Mouse (Mus musculus) thymus, postnatal 14 days (tissue): ENCODE measurements at regions not wholly inside any gene's neighbourhood (a gene's known extent, or its start where the extent isn't known, plus 50 kb on each side); places are given as distances from the start of the nearest gene placed in this dataset.
"Not testable (repeated sequence)": the region's sequence is repeated elsewhere in the genome, so short reads cannot be mapped to it uniquely, and the experiment has no call there.

Experiments used
- DNase-seq: peaks from one replicate; pipeline ENCODE4 v3.0.0; 2021

GRCm38 (mm10) chr14:9492228-9492627 lies 826.2 kb upstream of the 4930452B06Rik start:
- no peak for DNase-seq

- DNase-seq: no peak
Observed at GRCm38 (mm10) chr14:9488585-9488984, 822.5 kb upstream of the 4930452B06Rik start.

DNA sequence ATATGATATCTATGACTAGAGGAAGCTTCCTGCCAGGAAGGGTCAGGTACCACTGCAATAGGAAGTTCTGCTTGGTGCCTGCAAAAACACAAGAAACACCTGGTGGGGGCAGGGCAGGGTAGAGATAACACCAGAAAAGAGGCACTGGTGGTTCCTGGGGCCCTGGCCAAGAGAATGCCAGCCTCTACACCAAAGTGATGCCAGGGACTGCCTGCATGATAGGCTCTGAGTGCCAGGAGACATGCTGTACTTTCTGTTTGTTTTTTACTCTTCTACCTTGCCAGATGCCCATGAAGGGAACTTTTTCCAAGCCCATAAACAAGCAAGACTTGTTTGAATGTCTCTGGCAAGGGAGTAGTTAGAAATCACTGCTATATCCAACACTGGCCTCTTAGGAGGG lies 812.9 kb upstream of the 4930452B06Rik start:
- DNase-seq: no peak

DNA sequence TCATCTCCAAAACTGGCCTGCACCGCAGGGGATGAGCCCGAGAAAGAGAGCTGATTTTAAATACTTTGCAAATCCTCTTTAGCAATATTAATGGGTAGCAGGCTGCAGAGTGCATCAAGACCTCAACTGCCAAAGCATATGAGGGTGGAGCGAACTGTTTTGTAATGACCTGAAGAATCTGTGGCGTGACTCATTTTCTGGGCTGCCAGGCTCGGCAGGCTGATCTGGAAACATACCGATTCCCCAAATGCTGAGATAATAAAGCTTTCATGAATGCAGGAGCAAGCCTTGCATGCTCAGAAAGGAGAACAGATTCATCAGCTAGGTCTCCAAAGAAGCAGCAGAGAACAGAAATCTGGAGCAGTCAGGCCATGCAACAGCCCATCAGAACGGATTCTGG lies 809.1 kb upstream of the 4930452B06Rik start:
- no peak for DNase-seq

DNA sequence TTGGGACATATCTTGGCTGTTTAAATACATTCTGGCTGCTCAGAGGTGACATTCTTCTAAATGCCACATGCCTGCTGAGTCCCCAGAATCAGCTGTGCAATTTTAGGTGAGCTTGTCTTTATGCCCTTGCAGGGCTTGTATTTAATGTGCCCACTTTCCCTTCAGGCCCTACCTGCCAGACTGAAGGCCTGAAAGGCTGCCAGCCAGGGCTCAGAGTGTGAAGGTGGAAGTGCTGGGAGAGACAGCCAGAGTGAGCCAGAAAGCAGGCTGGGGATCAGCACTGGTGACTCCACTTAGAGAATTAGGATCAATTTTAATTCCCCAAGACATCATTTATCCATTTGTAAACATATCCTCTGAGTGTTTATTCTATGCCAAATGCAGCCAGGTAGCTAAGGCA lies 803.6 kb upstream of the 4930452B06Rik start:
- DNase-seq: no peak

DNA sequence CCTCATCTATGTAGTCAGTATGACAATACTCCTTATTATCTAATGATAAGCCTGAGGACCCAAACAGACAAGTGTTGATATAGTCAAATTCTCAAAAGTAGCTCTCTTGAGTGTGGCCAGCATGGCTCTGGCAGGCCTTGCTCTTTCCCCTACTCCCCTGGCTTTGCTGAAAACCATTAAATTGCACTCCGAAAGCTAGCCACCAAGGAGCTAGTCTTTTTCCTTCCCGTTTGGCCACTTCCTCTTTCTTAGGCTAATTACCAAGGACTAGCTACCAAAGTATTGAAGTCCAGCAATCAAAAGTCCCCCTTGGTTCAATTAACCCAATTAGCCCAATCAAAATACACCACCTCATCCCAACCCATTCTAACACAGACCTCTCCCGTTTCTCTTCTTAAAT lies 802.6 kb upstream of the 4930452B06Rik start:
- no peak for DNase-seq

GRCm38 (mm10) chr14:9467690-9468458 lies 801.8 kb upstream of the 4930452B06Rik start:
- DNase-seq: no peak

DNA sequence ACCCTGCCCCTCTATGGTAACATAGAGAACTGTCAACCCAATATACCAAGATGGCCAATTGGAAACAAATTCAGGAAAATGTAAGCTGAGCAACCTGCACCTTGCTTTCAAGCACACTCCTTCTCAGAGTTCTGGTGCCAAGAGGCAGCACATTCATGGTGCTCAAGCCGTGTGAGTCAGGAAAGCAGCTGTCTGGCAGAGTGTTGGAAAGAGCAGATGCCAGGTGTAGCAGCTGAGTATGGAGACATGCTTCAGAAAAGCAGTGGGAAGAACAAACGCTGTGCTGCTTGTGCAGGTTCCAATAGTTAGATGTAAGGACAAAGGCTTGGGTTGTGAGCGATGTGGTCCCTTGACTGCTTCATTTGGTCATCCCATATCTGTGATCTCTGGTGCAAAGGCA lies 794.0 kb upstream of the 4930452B06Rik start:
- no peak for DNase-seq

GRCm38 (mm10) chr14:9458856-9459255 lies 792.8 kb upstream of the 4930452B06Rik start:
- no peak for DNase-seq

DNA sequence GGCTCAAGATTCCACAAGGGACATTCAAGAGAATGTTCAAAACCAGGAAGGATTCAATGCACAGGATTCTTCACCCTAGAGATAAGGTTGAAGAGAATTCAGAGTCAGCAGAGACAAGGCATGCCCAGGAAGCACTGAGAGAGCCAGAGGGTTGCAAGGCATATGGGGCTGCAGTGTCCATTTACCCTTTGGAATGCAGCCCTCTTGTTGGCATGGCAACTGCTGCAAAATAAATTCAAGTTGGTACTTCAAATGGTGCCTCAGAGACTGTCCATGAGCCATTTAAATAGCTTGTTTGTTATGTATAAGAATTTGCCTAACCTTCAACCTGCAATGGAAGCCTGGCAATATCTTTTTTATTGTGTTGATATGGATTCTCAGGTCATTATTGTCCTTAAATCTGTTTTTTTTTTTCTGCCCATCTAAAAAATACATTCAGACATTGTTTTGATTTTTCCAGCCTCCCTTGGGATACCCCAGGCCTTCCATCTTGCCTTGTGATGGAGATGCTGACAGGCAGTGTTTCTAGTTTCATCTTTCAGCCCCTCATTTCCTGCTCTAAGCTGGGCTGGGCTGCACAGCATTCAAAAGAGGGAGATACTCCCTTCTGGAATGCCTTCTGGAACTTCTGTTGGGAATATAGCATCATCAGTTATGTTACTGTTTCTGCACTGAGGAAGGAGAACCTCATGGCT lies 791.9 kb upstream of the 4930452B06Rik start:
- no peak for DNase-seq

DNA sequence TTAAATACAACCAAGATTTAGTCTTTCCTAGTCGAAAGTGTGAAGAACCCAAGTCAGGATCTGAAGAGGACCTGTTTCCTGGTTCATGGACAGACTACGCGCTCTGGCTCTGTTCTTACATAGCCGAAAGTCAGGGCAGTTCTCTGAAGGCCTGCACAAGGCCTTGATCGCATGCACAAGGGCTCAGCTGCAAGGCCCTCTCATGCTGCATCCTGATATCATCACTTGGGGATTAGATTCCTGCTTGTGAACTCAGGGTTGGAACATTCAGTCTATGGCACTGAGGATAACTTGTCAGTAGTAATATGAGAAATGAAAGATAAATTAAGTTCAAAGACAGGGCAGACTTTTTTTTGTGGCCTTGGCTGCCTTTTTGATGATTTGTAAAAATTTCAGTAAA lies 789.9 kb upstream of the 4930452B06Rik start:
- no peak for DNase-seq

DNA sequence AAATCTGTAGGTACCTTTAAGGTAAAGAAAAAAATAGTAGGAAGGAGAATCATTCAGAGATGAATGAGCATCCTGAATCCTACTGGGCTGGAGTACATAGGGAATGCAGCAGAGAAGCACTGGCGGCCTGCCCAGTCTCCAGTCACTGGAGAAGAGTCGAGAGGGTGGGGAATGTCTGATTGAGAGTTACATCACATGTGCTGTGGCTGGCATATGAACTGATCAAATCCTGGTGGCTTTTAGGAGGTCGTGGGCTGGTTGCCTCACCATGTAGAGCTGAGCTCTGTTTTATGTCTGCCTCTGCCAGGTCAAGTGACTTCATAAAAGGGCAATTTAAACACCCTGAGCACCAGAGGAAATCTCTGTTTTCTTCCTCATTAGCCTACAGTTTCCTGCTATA lies 783.9 kb upstream of the 4930452B06Rik start:
- no peak for DNase-seq

DNA sequence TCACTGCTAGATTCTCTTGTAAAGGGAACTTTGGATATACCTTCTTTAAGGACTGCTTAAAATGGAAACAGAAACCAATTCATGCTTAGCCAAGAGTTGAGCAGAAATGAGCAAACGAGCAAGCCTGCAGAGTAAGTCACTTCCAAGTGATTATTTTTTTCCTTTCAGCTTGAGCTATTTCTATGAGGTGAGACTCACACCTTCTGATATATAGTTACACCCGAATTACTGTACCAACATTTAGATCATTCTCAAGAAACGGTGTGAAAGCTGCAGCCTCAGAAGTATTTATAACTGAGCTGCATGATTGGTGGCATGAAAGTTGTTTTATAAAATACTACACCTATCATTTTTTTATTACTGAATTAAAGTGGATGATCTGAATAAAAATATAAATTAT lies 771.9 kb upstream of the 4930452B06Rik start:
- DNase-seq: no peak

GRCm38 (mm10) chr14:9435136-9435535 lies 769.1 kb upstream of the 4930452B06Rik start:
- no peak for DNase-seq

DNA sequence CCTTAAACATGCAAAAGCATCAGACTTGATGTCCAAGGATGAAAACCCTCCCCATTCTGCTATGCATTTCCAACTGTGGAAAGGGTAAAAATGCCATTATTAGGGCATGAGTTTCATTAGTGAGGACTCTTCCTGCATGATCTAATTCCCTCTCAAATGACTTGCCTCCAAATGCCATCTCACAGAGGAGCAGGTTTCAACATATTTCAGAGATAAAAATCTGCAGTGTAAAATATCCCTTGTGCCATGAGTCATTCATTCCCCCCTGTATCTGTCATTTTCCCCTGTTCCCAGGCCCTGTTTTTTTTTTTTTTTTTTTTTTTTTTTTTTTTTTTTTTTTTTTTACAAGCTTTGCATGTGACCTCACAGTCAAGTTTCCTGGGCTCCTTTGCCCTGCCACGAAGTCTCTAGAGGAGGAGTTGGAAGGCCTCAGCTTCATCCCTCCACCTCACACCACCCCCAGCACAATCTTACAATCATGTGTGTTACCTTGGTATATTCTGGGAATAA lies 767.1 kb upstream of the 4930452B06Rik start:
- DNase-seq: no peak

DNA sequence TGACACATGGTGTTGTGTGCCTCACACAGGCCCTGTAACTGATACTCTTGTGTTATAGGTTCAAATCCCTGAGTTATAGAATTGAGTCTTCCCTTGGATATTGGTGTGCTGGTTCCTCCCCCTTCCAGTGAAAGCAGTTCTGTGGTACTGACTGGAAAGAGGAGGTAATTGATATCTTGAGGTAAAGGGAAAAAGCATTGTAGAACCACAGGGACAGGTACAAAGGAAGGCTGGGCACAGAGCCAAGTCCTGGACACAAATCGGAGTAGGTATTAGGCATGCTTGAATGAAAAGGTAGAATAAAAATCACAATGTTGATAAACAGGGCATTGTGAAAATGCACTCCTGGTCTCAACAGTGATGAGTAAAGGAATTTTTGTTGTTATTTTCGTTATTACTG lies 765.8 kb upstream of the 4930452B06Rik start:
- DNase-seq: no peak

DNA sequence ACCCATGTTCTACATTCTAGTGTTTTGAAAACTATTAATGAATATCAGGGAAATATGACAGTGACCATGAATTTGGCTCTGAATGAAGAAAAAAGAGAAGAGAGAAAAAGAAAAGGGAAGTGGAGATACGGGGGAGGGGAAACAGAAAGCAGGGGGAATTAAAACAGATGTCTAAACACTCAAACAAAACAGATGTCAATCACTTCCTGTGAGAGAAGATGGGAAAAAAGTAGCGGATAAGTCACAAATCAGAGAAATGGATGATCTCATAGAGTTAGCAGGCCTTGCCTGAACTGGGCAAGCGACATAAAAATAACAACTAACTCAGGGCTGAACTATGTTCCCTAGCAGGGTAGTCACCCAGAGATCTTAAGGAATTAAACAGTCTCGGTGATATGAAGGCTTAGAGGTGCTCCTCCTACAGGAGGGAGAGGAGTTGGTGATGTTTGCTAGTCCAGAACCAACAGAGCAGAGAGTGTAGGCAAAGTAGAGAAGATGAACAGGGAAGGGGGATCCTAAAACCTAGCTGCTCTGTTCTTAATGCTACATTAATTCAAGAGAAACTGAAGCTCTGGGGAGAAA lies 745.9 kb upstream of the 4930452B06Rik start:
- no peak for DNase-seq

GRCm38 (mm10) chr14:9403688-9404087 lies 737.6 kb upstream of the 4930452B06Rik start:
- DNase-seq: no peak

DNA sequence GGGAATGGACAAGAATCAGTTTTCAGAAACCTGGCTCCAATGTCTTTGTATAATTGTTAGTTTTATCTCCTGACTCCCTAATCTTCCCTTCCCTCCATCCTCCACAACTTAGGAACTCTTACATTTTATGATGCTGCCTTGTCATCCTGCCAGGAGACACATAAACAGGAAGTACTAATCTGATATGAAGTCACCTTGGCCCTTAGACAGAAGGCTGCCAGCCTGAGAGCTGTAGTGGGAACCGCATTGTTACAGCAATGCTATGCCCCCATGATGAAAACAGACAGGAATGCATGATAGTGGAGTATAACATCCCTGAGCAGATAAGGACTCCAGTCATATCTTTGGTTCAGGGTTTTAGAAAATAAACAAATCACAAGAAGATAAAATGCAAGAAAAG lies 734.8 kb upstream of the 4930452B06Rik start:
- no peak for DNase-seq

DNA sequence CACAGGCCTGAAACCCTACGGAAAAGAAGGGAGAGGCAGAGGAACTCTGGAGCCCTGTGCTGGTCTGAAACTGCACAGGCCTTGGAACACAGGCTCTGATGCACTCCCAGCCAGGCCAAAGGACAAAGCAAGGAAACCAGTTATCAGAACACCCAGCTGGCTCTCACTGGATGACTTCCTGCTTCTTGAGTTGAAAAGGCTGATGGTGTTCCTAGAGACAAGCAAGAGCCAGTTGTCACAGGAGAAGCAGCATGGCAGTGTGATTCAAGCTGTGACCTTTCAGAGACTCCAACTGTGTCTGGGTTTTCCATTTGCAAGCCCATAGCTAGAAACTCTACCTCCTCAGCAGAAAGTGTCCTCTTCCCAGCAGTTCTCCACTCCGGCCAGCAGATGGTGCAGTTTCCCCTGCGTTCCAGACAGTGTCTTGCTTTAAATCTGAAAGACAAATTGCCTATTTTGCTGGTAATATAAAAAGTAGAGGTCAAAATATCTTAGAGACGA lies 727.3 kb upstream of the 4930452B06Rik start:
- DNase-seq: peak; percentile 36

GRCm38 (mm10) chr14:9389878-9390536 lies 724.0 kb upstream of the 4930452B06Rik start:
- DNase-seq: not testable (repeated sequence)

- no peak for DNase-seq
Observed at GRCm38 (mm10) chr14:9389180-9389579, 723.1 kb upstream of the 4930452B06Rik start.
